Mouse (Mus musculus) stomach, postnatal 0 days (tissue): ENCODE data around the gene Adcy9. TPM values are rescaled to one million over a fixed set of nuclear protein-coding genes. Genes with fewer than 3 reads are reported as not detected.

ENCODE experiments used
- ATAC-seq: fragments of 200-750 bp; cut with Nextera tagmentation; 2 replicates; pipeline ENCODE4 v1.8.0; 2017; ENCODE audit not compliant: low FRiP score, low TSS enrichment
- DNase-seq: peaks from one replicate; pipeline ENCODE4 v3.0.0-alpha.2; 2016; ENCODE audit warnings: low spot score
- H3K27ac ChIP-seq: fragments of 300-500 bp; sonication (generic); replicated peaks from 2 replicates; pipeline ENCODE4 v1.5.1; 2014; ENCODE audit warnings: mild to moderate bottlenecking, control low read depth
- H3K27me3 ChIP-seq: fragments of 300-500 bp; sonication (generic); 2 replicates; pipeline ENCODE4 v1.6.1; 2014; ENCODE audit warnings: low read length; ENCODE audit not compliant: control insufficient read depth, insufficient read depth
- H3K36me3 ChIP-seq: fragments of 300-500 bp; sonication (generic); 2 replicates; pipeline ENCODE4 v1.6.1; 2014; ENCODE audit warnings: low read length, mixed read lengths; ENCODE audit not compliant: control insufficient read depth, insufficient read depth
- H3K4me1 ChIP-seq: fragments of 300-500 bp; sonication (generic); replicated peaks from 2 replicates; pipeline ENCODE4 v1.6.1; 2014; ENCODE audit warnings: antibody characterized with exemption; ENCODE audit not compliant: control insufficient read depth, insufficient read depth
- H3K4me2 ChIP-seq: fragments of 300-500 bp; sonication (generic); replicated peaks from 2 replicates; pipeline ENCODE4 v1.6.1; 2014; ENCODE audit warnings: low read depth, mild to moderate bottlenecking, control low read depth, moderate library complexity
- H3K4me3 ChIP-seq: fragments of 300-500 bp; sonication (generic); 2 replicates; pipeline ENCODE4 v1.5.1; 2014; ENCODE audit warnings: low read depth, low read length, control low read depth
- H3K9ac ChIP-seq: fragments of 300-500 bp; sonication (generic); 2 replicates; pipeline ENCODE4 v1.6.1; 2014; ENCODE audit warnings: mild to moderate bottlenecking, low read length, control low read depth, mixed read lengths
- H3K9me3 ChIP-seq: fragments of 300-500 bp; sonication (generic); 2 replicates; pipeline ENCODE4 v1.6.1; 2016; ENCODE audit warnings: low read length; ENCODE audit not compliant: control insufficient read depth
- CTCF ChIP-seq: IDR thresholded peaks from 2 replicates; pipeline ENCODE4 v1.5.1; 2016; ENCODE audit warnings: antibody characterized with exemption, low read depth, mild to moderate bottlenecking, moderate library complexity
- EP300 ChIP-seq: optimal IDR thresholded peaks from 2 replicates; pipeline ENCODE3; 2016; ENCODE audit warnings: antibody characterized with exemption
- WGBS: fragments of 180-500 bp; shearing (Covaris S2); extraction: QIAGEN DNeasy Blood & Tissue Kit; methylation state at CpG from one replicate; pipeline ENCODE4 v1.1.7; 2014; 5-methylcytosine and 5-hydroxymethylcytosine counted together
- polyA plus RNA-seq: library from polyadenylated mRNA; unstranded; fragments of >200 nt; fragmentation: Nextera tagmentation; extraction: Ambion mirVana; gene quantifications from 2 replicates; pipeline ENCODE4 v1.2.1, GENCODE M21; 2015

Gene Adcy9
- polyA plus RNA-seq, 1 experiment from 2014 or later, result 1.2 TPM

DNA sequence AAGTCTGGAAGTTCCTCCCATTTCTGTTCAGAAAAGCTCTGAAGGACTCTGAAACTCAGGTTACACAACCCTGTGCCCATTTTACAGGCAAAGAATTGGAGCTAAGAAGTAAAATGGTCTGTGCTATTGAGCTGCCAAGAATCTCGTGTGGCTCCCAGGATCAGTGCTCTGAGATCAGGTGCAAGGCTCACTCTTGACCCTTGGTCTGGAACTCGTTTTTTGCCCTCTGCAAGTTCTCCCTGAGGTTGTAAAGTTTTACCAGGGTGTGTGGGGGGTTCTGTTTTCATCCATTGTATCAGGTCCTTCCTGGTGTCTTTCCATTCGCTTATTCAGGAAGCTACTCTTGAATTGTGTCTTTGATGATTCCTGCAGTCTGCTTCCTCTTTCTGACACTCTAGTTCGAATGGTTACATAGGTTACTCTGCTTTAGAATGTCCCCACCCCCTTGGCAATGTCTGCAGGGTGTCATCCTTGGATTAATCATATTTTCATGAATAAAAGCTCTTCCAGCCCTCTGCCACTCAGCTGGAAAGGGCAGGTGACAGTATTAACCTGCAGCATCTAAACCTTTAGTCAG lies 5.4 kb upstream of the Adcy9 start:
- no peak for ATAC-seq
- Histone ChIP-seq H3K27me3 (no peaks in the 10 kb centered on the region), H3K4me2 (no peak overlapping the region), H3K36me3 (no peaks in the 10 kb centered on the region), H3K27ac (no peak overlapping the region), H3K9ac (no peak overlapping the region), H3K4me1 (no peaks in the 10 kb centered on the region), H3K4me3 (no peak overlapping the region), H3K9me3 (no peaks in the 10 kb centered on the region)
- WGBS, result 47% methylated on average over 4 of the region's 4 CpGs
- DNase-seq, result no peak
- TF ChIP-seq CTCF (no peak), EP300 (no peak)

DNA sequence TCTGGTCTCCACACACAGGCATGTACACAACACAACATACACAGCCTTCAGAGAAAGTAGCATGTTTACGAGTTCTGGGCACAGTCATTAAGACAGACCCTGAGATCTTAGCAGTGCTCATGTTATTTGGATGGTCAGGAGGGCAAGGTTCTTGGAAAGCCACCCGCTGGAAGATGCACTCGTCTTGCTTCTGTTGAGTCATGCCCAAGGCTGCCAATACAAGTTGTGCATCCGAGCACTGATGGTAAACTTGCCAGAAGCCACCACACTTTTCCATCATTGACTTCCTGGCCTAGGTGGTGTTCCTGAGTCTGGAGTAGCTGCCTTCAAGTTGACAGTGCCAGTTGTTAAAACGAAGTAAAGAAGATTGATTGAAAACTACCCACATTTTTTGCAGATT lies 3.3 kb upstream of the Adcy9 start:
- H3K4me3 ChIP-seq, result no peak overlapping the region
- H3K27me3 ChIP-seq, result no peaks in the 10 kb centered on the region
- no peak overlapping the region for H3K27ac ChIP-seq
- no peak overlapping the region for H3K9ac ChIP-seq
- no peak overlapping the region for H3K4me2 ChIP-seq
- no peak for TF ChIP-seq CTCF
- TF ChIP-seq EP300, result no peak
- H3K4me1 ChIP-seq, result no peaks in the 10 kb centered on the region; the same call in 1 of the 2 replicates
- ATAC-seq, result no peak
- DNase-seq, result no peak
- no peaks in the 10 kb centered on the region for H3K36me3 ChIP-seq
- 74% methylated on average over 5 of the region's 5 CpGs for WGBS
- no peaks in the 10 kb centered on the region for H3K9me3 ChIP-seq

DNA sequence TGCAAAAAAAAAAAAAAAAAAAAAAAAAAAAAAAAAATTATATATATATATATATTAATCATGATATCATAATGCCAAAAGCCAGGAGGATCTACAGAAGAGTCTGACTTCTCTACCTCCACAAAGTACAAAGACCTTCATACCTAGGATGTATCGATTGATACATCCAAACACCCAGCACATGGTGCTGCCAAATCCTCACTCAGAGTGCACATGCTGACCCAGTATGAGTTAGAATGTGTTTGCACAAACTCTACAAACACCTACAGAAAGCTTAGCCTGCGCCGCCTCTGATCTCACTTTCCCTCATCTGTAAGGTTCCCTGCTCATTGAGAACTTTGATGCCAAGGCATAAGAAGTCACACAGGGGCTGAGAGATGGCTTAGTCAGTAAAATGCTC lies 2.7 kb upstream of the Adcy9 start:
- ATAC-seq, result no peak
- TF ChIP-seq CTCF, result no peak
- TF ChIP-seq EP300, result no peak
- Histone ChIP-seq H3K9ac (no peak overlapping the region), H3K4me1 (peaks cover under 1% of the 10 kb centered on the region), H3K27ac (no peak overlapping the region), H3K4me3 (no peak overlapping the region), H3K4me2 (no peak overlapping the region), H3K9me3 (no peaks in the 10 kb centered on the region), H3K36me3 (no peaks in the 10 kb centered on the region), H3K27me3 (no peaks in the 10 kb centered on the region)
- DNase-seq, result no peak
- WGBS, result 95% methylated on average over 3 of the region's 3 CpGs

- H3K9ac ChIP-seq, result peak overlapping the region; percentile 84
- WGBS, result under 1% methylated on average over 66 of the region's 85 CpGs
Measured at GRCm38 (mm10) chr16:4419546-4420297, 576 bp downstream of the Adcy9 start.

GRCm38 (mm10) chr16:4418776-4419545 lies 1.3 kb downstream of the Adcy9 start:
- Histone ChIP-seq H3K27ac (peak overlapping the region; percentile 91), H3K9ac (peak overlapping the region; percentile 84), H3K4me1 (peaks cover 5% of the 10 kb centered on the region), H3K4me3 (peak overlapping the region; percentile 81), H3K36me3 (no peaks in the 10 kb centered on the region), H3K4me2 (peak overlapping the region; percentile 95), H3K27me3 (no peaks in the 10 kb centered on the region), H3K9me3 (no peaks in the 10 kb centered on the region)
- 22% methylated on average over 32 of the region's 32 CpGs for WGBS
- TF ChIP-seq EP300 (no peak), CTCF (no peak)
- ATAC-seq (0 out of 2 replicates have a peak, but pooled peaks have one; percentile 1), DNase-seq (peak; percentile 28)

More at GRCm38 (mm10) chr16:4419546-4420297, 576 bp downstream of the Adcy9 start:
- Histone ChIP-seq H3K36me3 (no peaks in the 10 kb centered on the region), H3K27me3 (no peaks in the 10 kb centered on the region), H3K4me2 (peak overlapping the region; percentile 95), H3K4me3 (peak overlapping the region; percentile 81), H3K27ac (peak overlapping the region; percentile 91), H3K9me3 (no peaks in the 10 kb centered on the region), H3K4me1 (peaks cover 3% of the 10 kb centered on the region)
- no peak for DNase-seq
- ATAC-seq, result peak; percentile 79
- peak; percentile 34; the same call in 1 of the 2 replicates for TF ChIP-seq CTCF
- TF ChIP-seq EP300, result no peak

GRCm38 (mm10) chr16:4418072-4418471 lies 2.2 kb downstream of the Adcy9 start:
- H3K27me3 ChIP-seq, result no peaks in the 10 kb centered on the region
- peaks cover 5% of the 10 kb centered on the region for H3K4me1 ChIP-seq
- H3K9ac ChIP-seq, result no peak overlapping the region
- no peak overlapping the region for H3K4me3 ChIP-seq
- no peak overlapping the region for H3K27ac ChIP-seq
- ATAC-seq (no peak), DNase-seq (no peak)
- peak overlapping the region; percentile 95 for H3K4me2 ChIP-seq
- TF ChIP-seq EP300 (no peak), CTCF (no peak)
- WGBS, result 96% methylated on average over 11 of the region's 11 CpGs
- H3K36me3 ChIP-seq, result no peaks in the 10 kb centered on the region
- H3K9me3 ChIP-seq, result no peaks in the 10 kb centered on the region
